Mouse (Mus musculus): ENCODE measurements at regions not wholly inside any gene's neighbourhood (a gene's known extent, or its start where the extent isn't known, plus 50 kb on each side); places are given as distances from the start of the nearest gene placed in this dataset.

GRCm38 (mm10) chr3:80631391-80631790 lies 171.2 kb downstream of the Gria2 start:
- DNase-seq (ENCODE audit: low spot score), result no peak

- DNase-seq (ENCODE audit: low spot score), result no peak
These were observed 192.2 kb downstream of the Gria2 start for GRCm38 (mm10) chr3:80610414-80610813.

- no peak for DNase-seq (ENCODE audit: low spot score)
These were observed 194.2 kb downstream of the Gria2 start for GRCm38 (mm10) chr3:80608467-80608866.

- no peak for DNase-seq (ENCODE audit: low spot score)
These were observed 194.8 kb downstream of the Gria2 start for GRCm38 (mm10) chr3:80607809-80608208.

GRCm38 (mm10) chr3:80597549-80597948 lies 205.1 kb downstream of the Gria2 start:
- DNase-seq (ENCODE audit: low spot score), result no peak

- DNase-seq (ENCODE audit: low spot score), result no peak
These were observed 235.1 kb downstream of the Gria2 start for GRCm38 (mm10) chr3:80567514-80567913.

- DNase-seq (ENCODE audit: low spot score), result no peak
These were observed 236.4 kb downstream of the Gria2 start for GRCm38 (mm10) chr3:80566236-80566635.

GRCm38 (mm10) chr3:80546151-80546695 lies 256.4 kb downstream of the Gria2 start:
- DNase-seq (ENCODE audit: low spot score), result no peak

- DNase-seq (ENCODE audit: low spot score), result no peak
These were observed 258.9 kb downstream of the Gria2 start for GRCm38 (mm10) chr3:80543783-80544182.

GRCm38 (mm10) chr3:80541382-80541781 lies 261.3 kb downstream of the Gria2 start:
- DNase-seq (ENCODE audit: low spot score), result peak; percentile 80

GRCm38 (mm10) chr3:80533706-80534349 lies 268.8 kb downstream of the Gria2 start:
- no peak for DNase-seq (ENCODE audit: low spot score)

- DNase-seq (ENCODE audit: low spot score), result no peak
These were observed 288.6 kb downstream of the Gria2 start for GRCm38 (mm10) chr3:80514026-80514425.

GRCm38 (mm10) chr3:80509185-80509584 lies 293.4 kb downstream of the Gria2 start:
- DNase-seq (ENCODE audit: low spot score), result no peak

GRCm38 (mm10) chr3:80506701-80507100 lies 295.9 kb downstream of the Gria2 start:
- DNase-seq (ENCODE audit: low spot score), result no peak

- DNase-seq (ENCODE audit: low spot score), result no peak
These were observed 301.5 kb downstream of the Gria2 start for GRCm38 (mm10) chr3:80501117-80501516.

GRCm38 (mm10) chr3:80496556-80496955 lies 306.1 kb downstream of the Gria2 start:
- DNase-seq (ENCODE audit: low spot score), result no peak

GRCm38 (mm10) chr3:80484168-80484833 lies 318.3 kb downstream of the Gria2 start:
- no peak for DNase-seq (ENCODE audit: low spot score)

GRCm38 (mm10) chr3:80478676-80479075 lies 324.0 kb downstream of the Gria2 start:
- DNase-seq (ENCODE audit: low spot score), result no peak

- DNase-seq (ENCODE audit: low spot score), result no peak
These were observed 328.9 kb downstream of the Gria2 start for GRCm38 (mm10) chr3:80473686-80474085.

Data from layer of hippocampus, adult 9-10 months (tissue).